Mouse (Mus musculus): ENCODE data around the gene Foxn2.

Foxn2 gene

GRCm38 (mm10) chr17:88477165-88477564 lies 36.7 kb downstream of the Foxn2 start:
- ChIA-PET CTCF (no interaction called here), POLR2A (interaction anchor here in 2 of 4 experiments (1.5 to 4.1 kb wide), 7 partner anchors 9 to 33 kb away, joined by 4 to 30 read pairs (median 8); no protein-coding TSS in a partner anchor)

- ChIA-PET CTCF (interaction anchor here in 1 of 4 experiments (0.6 kb wide), 1 partner anchor 124 kb away, joined by 3 read pairs; no protein-coding TSS in a partner anchor), POLR2A (interaction anchor here in 2 of 4 experiments (0.8 to 2.4 kb wide), 7 partner anchors 8 to 34 kb away, joined by 3 to 14 read pairs (median 4); no protein-coding TSS in a partner anchor)
Measured at GRCm38 (mm10) chr17:88477699-88478098, 37.2 kb downstream of the Foxn2 start.

DNA sequence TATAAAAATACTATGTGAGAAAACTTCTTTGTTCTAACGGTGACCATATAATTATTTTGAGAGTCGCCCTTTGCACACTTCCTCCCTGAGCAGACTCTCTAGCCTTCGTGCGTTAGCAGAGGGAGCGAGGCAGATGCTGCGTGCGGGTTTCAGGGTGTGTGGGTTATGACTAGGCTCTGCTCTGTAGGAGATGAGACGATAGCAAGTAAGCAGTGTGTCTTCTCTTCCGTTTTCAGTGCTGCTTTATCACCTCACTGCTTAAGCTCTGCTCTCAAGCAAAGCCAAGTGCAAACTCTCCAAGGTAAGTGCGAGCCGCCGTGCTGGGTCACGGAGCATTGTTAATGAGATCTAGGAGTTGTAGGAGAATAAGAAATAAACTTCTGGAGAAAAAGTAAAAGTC lies 38.5 kb downstream of the Foxn2 start:
- POLR2A ChIA-PET: interaction anchor here in 1 of 4 experiments (1.1 to 1.4 kb wide), 2 partner anchors 11 to 36 kb away, joined by 3 to 4 read pairs; no protein-coding TSS in a partner anchor
- CTCF ChIA-PET: no interaction called here

- POLR2A ChIA-PET: interaction anchor here in 3 of 4 experiments (1.0 to 2.2 kb wide), 8 partner anchors 11 to 133 kb away, joined by 3 to 8 read pairs (median 4); partner anchors contain the start of gene Foxn2 (in 1 of the 3)
- CTCF ChIA-PET: interaction anchor here in 1 of 4 experiments (0.5 kb wide), 1 partner anchor 399 kb away, joined by 3 read pairs; no protein-coding TSS in a partner anchor
Measured at GRCm38 (mm10) chr17:88480369-88480768, 39.9 kb downstream of the Foxn2 start.

DNA sequence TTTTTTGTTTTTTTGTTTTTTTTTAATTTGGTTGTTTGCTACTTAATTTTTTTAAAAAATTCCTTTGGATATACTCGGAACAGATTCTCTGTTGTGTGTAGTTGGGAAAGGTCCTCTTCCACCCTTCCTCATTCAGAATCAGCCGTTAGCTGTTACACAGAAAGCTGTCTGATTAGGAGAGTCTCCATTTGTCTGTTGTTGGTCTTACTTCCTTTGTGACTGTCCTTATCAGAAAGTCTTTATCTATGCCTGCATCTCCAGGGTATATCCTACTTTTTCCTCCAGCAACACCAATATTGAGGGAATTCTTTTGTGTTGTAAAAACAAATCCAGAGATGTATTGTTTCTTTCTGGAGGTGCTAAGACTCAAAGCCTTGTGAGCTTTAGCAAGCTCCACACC lies 40.6 kb downstream of the Foxn2 start:
- POLR2A ChIA-PET: interaction anchor here in 3 of 4 experiments (0.9 to 2.2 kb wide), 9 partner anchors 12 to 134 kb away, joined by 3 to 8 read pairs (median 4); partner anchors contain the start of gene Foxn2 (in 1 of the 3)
- CTCF ChIA-PET: no interaction called here

- ChIA-PET CTCF (no interaction called here), POLR2A (interaction anchor here in 2 of 4 experiments (0.9 to 2.2 kb wide), 5 partner anchors 13 to 40 kb away, joined by 3 to 8 read pairs (median 5); no protein-coding TSS in a partner anchor)
Measured at GRCm38 (mm10) chr17:88481587-88481986, 41.1 kb downstream of the Foxn2 start.

DNA sequence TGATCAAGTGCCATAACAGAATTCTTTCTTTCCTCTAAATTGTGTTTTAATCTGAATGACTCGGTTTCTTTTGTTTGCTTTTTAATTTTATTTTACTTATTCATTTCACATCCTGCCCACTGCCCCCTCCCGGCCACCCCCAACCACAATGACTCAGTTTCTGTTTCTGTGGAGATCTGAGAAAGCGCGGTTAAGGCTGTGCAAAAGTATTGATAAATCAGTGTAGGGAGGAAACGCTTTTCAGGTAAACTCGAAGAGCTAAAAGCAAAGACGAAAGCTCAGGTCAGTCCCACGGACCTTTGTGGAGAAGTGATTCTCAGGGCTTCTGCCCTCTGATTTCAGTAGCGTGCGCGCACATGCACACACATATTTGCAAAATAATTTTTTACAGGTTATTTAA lies 44.0 kb downstream of the Foxn2 start:
- CTCF ChIA-PET: no interaction called here

DNA sequence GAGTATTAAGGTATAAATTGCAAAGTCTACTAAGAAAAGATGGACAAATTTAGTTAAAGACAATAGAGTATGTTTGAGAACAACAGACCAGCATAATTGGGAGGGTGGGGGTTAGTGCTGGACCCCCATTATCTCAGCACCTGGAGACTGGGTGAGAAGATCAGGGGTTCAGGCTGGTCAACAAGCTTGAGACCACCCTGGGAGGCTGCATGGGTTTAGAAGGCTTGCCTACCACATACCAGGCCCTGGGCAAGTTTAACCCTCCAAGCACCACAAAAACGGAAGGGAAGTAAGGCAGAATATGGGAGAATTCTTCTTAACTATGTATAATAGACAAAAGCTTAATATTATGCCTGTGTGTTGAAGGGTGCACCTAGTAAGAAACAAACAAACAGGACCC lies 44.4 kb downstream of the Foxn2 start:
- ChIA-PET CTCF (no interaction called here), POLR2A (interaction anchor here in 3 of 4 experiments (0.9 to 2.1 kb wide), 12 partner anchors 9 to 228 kb away, joined by 3 to 7 read pairs (median 4); partner anchors contain the start of gene Foxn2 (in 1 of the 3))

More for the DNA sequence above, 44.0 kb downstream of the Foxn2 start:
- POLR2A ChIA-PET: interaction anchor here in 3 of 4 experiments (0.9 to 2.1 kb wide), 16 partner anchors 9 to 228 kb away, joined by 3 to 7 read pairs (median 4); partner anchors contain the start of gene Foxn2 (in 1 of the 3)

- POLR2A ChIA-PET: interaction anchor here in 3 of 4 experiments (0.6 to 1.9 kb wide), 10 partner anchors 14 to 1734 kb away, joined by 3 to 6 read pairs (median 3); no protein-coding TSS in a partner anchor
- CTCF ChIA-PET: interaction anchor here in 1 of 4 experiments (0.7 kb wide), 1 partner anchor 78 kb away, joined by 4 read pairs; no protein-coding TSS in a partner anchor
Measured at GRCm38 (mm10) chr17:88490546-88490945, 50.0 kb downstream of the Foxn2 start.

GRCm38 (mm10) chr17:88491366-88492106 lies 51.0 kb downstream of the Foxn2 start:
- ChIA-PET CTCF (no interaction called here), POLR2A (interaction anchor here in 2 of 4 experiments (0.6 to 2.4 kb wide), 8 partner anchors 14 to 83 kb away, joined by 3 to 7 read pairs (median 4); no protein-coding TSS in a partner anchor)

DNA sequence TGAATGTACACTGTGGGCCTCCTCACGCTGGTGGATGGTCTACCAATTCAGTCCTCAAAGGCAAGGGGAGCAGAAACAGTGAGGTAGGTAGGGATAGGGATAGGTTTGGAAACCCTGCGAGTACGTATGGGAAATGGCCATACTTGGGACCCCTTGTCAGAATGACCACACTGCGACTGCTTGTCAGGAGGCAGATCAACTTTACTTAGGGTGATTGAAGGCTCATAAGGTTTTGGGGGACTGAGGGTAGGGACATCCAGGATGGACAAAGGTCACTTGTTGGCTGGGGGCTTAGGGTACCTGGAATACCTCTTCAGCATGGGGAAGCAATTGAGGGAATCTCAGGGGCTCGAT lies 51.6 kb downstream of the Foxn2 start:
- CTCF ChIA-PET: no interaction called here

DNA sequence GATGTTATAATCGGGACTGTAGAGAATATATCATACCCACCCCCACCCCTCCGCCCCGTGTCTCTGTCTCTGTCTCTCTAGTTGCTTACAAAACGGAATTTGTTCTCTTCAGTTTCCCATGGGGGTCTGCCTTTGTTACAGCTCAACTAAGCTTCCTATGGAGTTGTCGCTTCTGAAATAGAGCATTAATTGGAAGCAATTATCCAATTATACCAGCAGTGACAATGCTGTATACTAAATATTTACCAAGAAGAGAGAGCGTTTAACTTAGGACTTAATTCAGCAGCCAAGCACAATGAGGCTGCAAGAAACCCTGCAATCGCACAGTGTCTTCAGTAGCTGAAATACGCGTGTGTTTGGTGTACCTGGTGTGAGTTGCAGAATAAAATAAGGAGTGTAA lies 53.0 kb downstream of the Foxn2 start:
- ChIA-PET POLR2A (interaction anchor here (0.6 to 4.1 kb wide), 22 partner anchors 9 to 464 kb away, joined by 3 to 43 read pairs (median 6); partner anchors contain the start of gene Foxn2 (in 1 of the 4)), CTCF (interaction anchor here in 2 of 4 experiments (0.8 to 2.2 kb wide), 2 partner anchors 17 to 510 kb away, joined by 4 to 7 read pairs; no protein-coding TSS in a partner anchor)

More for the DNA sequence above, 51.6 kb downstream of the Foxn2 start:
- POLR2A ChIA-PET: interaction anchor here in 2 of 4 experiments (0.7 to 4.1 kb wide), 3 partner anchors 13 to 84 kb away, joined by 3 to 43 read pairs (median 7); no protein-coding TSS in a partner anchor

GRCm38 (mm10) chr17:88494121-88494771 lies 53.7 kb downstream of the Foxn2 start:
- ChIA-PET CTCF (interaction anchor here in 1 of 4 experiments (2.2 kb wide), 1 partner anchor 16 kb away, joined by 7 read pairs; no protein-coding TSS in a partner anchor), POLR2A (interaction anchor here (0.6 to 4.1 kb wide), 23 partner anchors 8 to 465 kb away, joined by 3 to 43 read pairs (median 6); partner anchors contain the start of gene Foxn2 (in 1 of the 4))

DNA sequence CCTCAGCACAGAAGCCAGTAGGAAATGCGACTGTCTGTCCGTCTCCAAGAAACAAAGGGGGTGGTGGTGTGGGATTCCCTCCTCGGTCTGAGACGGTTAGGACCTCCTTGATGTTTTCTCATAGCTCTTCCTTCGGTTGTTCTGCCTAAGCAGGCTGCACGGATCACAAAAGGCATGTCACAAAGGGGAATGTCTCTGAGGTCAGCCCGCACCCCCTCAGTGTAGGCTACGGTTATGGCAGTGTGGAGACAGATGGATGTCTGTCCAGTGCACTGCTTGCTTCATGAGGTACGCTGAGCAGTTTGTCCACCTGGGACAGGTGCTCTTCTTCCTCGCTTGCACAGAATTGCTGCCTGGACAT lies 54.2 kb downstream of the Foxn2 start:
- CTCF ChIA-PET: no interaction called here
- POLR2A ChIA-PET: interaction anchor here in 3 of 4 experiments (0.5 to 4.1 kb wide), 13 partner anchors 8 to 238 kb away, joined by 3 to 43 read pairs (median 5); partner anchors contain the start of gene Foxn2 (in 1 of the 3)

GRCm38 (mm10) chr17:88498090-88498682 lies 57.7 kb downstream of the Foxn2 start:
- ChIA-PET CTCF (interaction anchor here in 1 of 4 experiments (0.8 kb wide), 1 partner anchor 9 kb away, joined by 3 read pairs; no protein-coding TSS in a partner anchor), POLR2A (interaction anchor here in 3 of 4 experiments (1.1 to 4.5 kb wide), 17 partner anchors 9 to 242 kb away, joined by 3 to 69 read pairs (median 4); partner anchors contain the start of gene Foxn2 (in 1 of the 3))

- ChIA-PET CTCF (no interaction called here), POLR2A (interaction anchor here in 1 of 4 experiments (2.9 kb wide), 1 partner anchor 248 kb away, joined by 19 read pairs; no protein-coding TSS in a partner anchor)
Measured at GRCm38 (mm10) chr17:88504056-88504455, 63.5 kb downstream of the Foxn2 start.

- ChIA-PET POLR2A (interaction anchor here (0.6 to 6.6 kb wide), 29 partner anchors 8 to 532 kb away, joined by 3 to 43 read pairs (median 5); partner anchors contain the start of genes Foxn2 (in 2 of the 4), Msh6 (in 2 of the 4) and Ppp1r21 (in 1 of the 4)), CTCF (no interaction called here)
Measured at GRCm38 (mm10) chr17:88505275-88505723, 64.8 kb downstream of the Foxn2 start.

DNA sequence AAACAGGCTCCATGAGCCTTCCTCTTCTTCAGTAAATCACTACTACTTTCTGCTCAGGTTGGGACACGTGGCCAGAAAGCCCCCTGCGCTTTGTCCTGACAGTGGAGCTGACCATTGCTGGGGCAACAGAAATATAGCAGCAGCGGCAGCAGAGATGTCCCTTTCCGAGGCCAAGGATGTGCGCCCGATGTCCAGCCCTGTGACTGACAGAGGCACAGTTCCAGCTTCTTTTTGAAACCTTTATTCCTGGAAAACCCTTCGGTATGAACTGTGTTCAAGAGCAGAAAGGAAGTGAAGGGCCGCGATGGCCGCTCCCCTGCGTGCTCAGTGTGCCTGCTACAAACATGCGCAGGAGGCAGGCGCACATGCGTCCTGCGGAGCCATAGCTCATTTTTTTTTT lies 65.4 kb downstream of the Foxn2 start:
- ChIA-PET CTCF (interaction anchor here in 1 of 4 experiments (0.7 kb wide), 1 partner anchor 1139 kb away, joined by 3 read pairs; no protein-coding TSS in a partner anchor), POLR2A (interaction anchor here (0.6 to 6.6 kb wide), 41 partner anchors 9 to 1494 kb away, joined by 3 to 43 read pairs (median 4); partner anchors contain the start of genes Foxn2 (in 2 of the 4), Msh6 (in 2 of the 4) and Ppp1r21 (in 1 of the 4))
